Comparison of ENCODE assay signal across 14 mouse cellular contexts in genomic region chrX:16841443-16841842, GRCm38 (mm10). TPM values are rescaled to one million over a fixed set of nuclear protein-coding genes. Genes with fewer than 3 reads are reported as not detected.
"Had no signal": no experiment of that assay in that cellular context is flagged by ENCODE, and none has a peak within 500 bp of the region (broad histone marks: within the 10 kb centered on the region; RNA-seq: fewer than 3 reads in every experiment).

No protein-coding gene starts in this region.

- H3K9me3 ChIP-seq: kidney, embryonic 15.5 days; limb, embryonic 12.5 days; limb, embryonic 15.5 days; liver, embryonic 15.5 days; stomach, embryonic 15.5 days had no signal

- H3K4me3 ChIP-seq: kidney, embryonic 15.5 days; limb, embryonic 12.5 days; limb, embryonic 15.5 days; liver, embryonic 15.5 days; stomach, embryonic 15.5 days had no signal

- H3K36me3 ChIP-seq: kidney, embryonic 15.5 days; limb, embryonic 12.5 days; limb, embryonic 15.5 days; liver, embryonic 15.5 days; stomach, embryonic 15.5 days had no signal

- H3K4me2 ChIP-seq: kidney, embryonic 15.5 days; limb, embryonic 12.5 days; limb, embryonic 15.5 days; liver, embryonic 15.5 days; lung, embryonic 14.5 days; midbrain, embryonic 11.5 days; stomach, embryonic 15.5 days had no signal

- H3K27me3 ChIP-seq: kidney, embryonic 15.5 days; limb, embryonic 12.5 days; limb, embryonic 15.5 days; liver, embryonic 15.5 days; stomach, embryonic 15.5 days had no signal

- H3K9ac ChIP-seq: kidney, embryonic 15.5 days; limb, embryonic 12.5 days; limb, embryonic 15.5 days; liver, embryonic 15.5 days; lung, embryonic 14.5 days; stomach, embryonic 15.5 days had no signal

- H3K27ac ChIP-seq: kidney, embryonic 15.5 days; limb, embryonic 12.5 days; limb, embryonic 15.5 days; liver, embryonic 15.5 days; stomach, embryonic 15.5 days had no signal

- DNase-seq: kidney, adult 8-10 months; kidney, postnatal 10 days; left cerebral cortex, postnatal 4 days; midbrain, embryonic 14.5 days; thymus, postnatal 36 days had no signal

- H3K4me1 ChIP-seq: kidney, embryonic 15.5 days; limb, embryonic 12.5 days; limb, embryonic 15.5 days; liver, embryonic 15.5 days; stomach, embryonic 15.5 days had no signal

RNA-seq across cellular contexts. Expression of gene Maob, which starts 24.3 kb away (rescaled TPM):
- total RNA-seq: megakaryocyte progenitor cell, adult 5-6 weeks; megakaryocyte-erythroid progenitor cell, adult 5-6 weeks had no signal
